Mouse (Mus musculus): ENCODE measurements around the gene Asl. TPM values are rescaled to one million over a fixed set of nuclear protein-coding genes. Genes with fewer than 3 reads are reported as not detected.

Gene Asl
- total and polyA plus RNA-seq, 3 experiments, result 15.8 to 26.7 TPM; not detected in 1

DNA sequence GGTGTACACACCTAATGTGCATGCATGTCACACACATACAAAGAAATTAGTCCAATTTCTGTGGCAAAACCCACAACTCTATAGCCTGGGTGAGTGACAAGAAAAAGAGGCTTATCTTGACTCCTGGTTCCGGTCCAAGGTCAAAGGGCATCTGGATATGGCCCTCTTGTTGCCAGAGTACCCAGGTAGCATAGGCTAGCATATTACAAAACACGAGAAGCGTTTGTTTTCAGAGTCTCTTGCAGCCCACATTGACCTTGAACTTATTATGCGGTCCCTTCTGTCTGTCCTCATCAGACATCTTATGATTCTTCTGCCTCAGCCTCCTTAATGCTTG lies 31.2 kb upstream of the Asl start:
- H3K27me3 ChIP-seq (ENCODE audit: control insufficient read depth in 1 of 2, insufficient read depth in 2 of 2, low read length in 2 of 2), result no peaks in the 10 kb centered on the region
- H3K27ac ChIP-seq (ENCODE audit: control insufficient read depth, low read depth, low read length), result no peak overlapping the region
- no peak overlapping the region for H3K4me3 ChIP-seq (ENCODE audit: control insufficient read depth in 1 of 2, insufficient read depth in 1 of 2, low read depth in 2 of 2, low read length in 2 of 2)
- no peaks in the 10 kb centered on the region for H3K79me2 ChIP-seq (ENCODE audit: control insufficient read depth, insufficient read depth, low read length, poor library complexity)
- no peak overlapping the region for H3K9ac ChIP-seq (ENCODE audit: control insufficient read depth, low read depth, low read length, poor library complexity, severe bottlenecking)
- no peak for DNase-seq (ENCODE audit: low read depth, low spot score)
- H3K36me3 ChIP-seq (ENCODE audit: control insufficient read depth in 1 of 2, insufficient read depth in 2 of 2, low read length in 2 of 2), result peaks cover 0 to 7% of the 10 kb centered on the region in 2 experiments; a peak in 2 of 4 replicates
- TF ChIP-seq TBP (IDR thresholded peaks at IDR 0.05; ENCODE audit: low read depth, low read length), result no peak
- TF ChIP-seq USF2 (IDR thresholded peaks at IDR 0.05; ENCODE audit: borderline replicate concordance in 1 of 2, insufficient read depth in 1 of 2, low read depth in 1 of 2, low read length in 2 of 2), result no peak
- TF ChIP-seq E2F4 (IDR thresholded peaks at IDR 0.05; ENCODE audit: borderline replicate concordance, low read depth, low read length), result no peak
- no peaks in the 10 kb centered on the region for H3K4me1 ChIP-seq (ENCODE audit: control insufficient read depth in 1 of 2, insufficient read depth in 2 of 2, low read length in 2 of 2)
- H3K9me3 ChIP-seq (replicated peaks; ENCODE audit: insufficient read depth, low read length), result no peaks in the 10 kb centered on the region

GRCm38 (mm10) chr5:130059413-130060328 lies 30.6 kb upstream of the Asl start:
- Histone ChIP-seq H3K4me1 (ENCODE audit: control insufficient read depth in 1 of 2, insufficient read depth in 2 of 2, low read length in 2 of 2) (no peaks in the 10 kb centered on the region), H3K9ac (ENCODE audit: control insufficient read depth, low read depth, low read length, poor library complexity, severe bottlenecking) (no peak overlapping the region), H3K27me3 (ENCODE audit: control insufficient read depth in 1 of 2, insufficient read depth in 2 of 2, low read length in 2 of 2) (no peaks in the 10 kb centered on the region), H3K79me2 (ENCODE audit: control insufficient read depth, insufficient read depth, low read length, poor library complexity) (no peaks in the 10 kb centered on the region), H3K9me3 (replicated peaks; ENCODE audit: insufficient read depth, low read length) (no peaks in the 10 kb centered on the region), H3K27ac (ENCODE audit: control insufficient read depth, low read depth, low read length) (no peak overlapping the region), H3K36me3 (ENCODE audit: control insufficient read depth in 1 of 2, insufficient read depth in 2 of 2, low read length in 2 of 2) (peaks cover 0 to 7% of the 10 kb centered on the region in 2 experiments; a peak in 2 of 4 replicates), H3K4me3 (ENCODE audit: control insufficient read depth in 1 of 2, insufficient read depth in 1 of 2, low read depth in 2 of 2, low read length in 2 of 2) (no peak overlapping the region)
- no peak for DNase-seq (ENCODE audit: low read depth, low spot score)
- TF ChIP-seq MXI1 (IDR thresholded peaks at IDR 0.05; ENCODE audit: low read depth, low read length) (no peak), POLR2AphosphoS5 (IDR thresholded peaks at IDR 0.05; ENCODE audit: borderline replicate concordance, low read depth, low read length) (no peak), MAZ (IDR thresholded peaks at IDR 0.05; ENCODE audit: low read depth, low read length) (no peak), ETS1 (IDR thresholded peaks at IDR 0.05; ENCODE audit: low read depth, low read length) (no peak), MAX (IDR thresholded peaks at IDR 0.05; ENCODE audit: low read length) (no peak), MAFK (IDR thresholded peaks at IDR 0.05; ENCODE audit: borderline replicate concordance, low read depth, low read length) (no peak), NELFE (IDR thresholded peaks at IDR 0.05; ENCODE audit: low read depth, low read length) (no peak), ZMIZ1 (IDR thresholded peaks at IDR 0.05; ENCODE audit: low read depth, low read length) (no peak), UBTF (IDR thresholded peaks at IDR 0.05; ENCODE audit: borderline replicate concordance, insufficient read depth, low read depth, low read length) (no peak), JUND (IDR thresholded peaks at IDR 0.05; ENCODE audit: low read depth, low read length) (no peak), E2F4 (IDR thresholded peaks at IDR 0.05; ENCODE audit: borderline replicate concordance, low read depth, low read length) (no peak), KAT2A (conservative IDR thresholded peaks at IDR 0.05; ENCODE audit: low read depth, low read length) (no peak), CHD1 (IDR thresholded peaks at IDR 0.05; ENCODE audit: low read depth, low read length) (no peak), POLR2A (IDR thresholded peaks at IDR 0.05; ENCODE audit: control insufficient read depth in 1 of 2, insufficient read depth in 1 of 2, low read depth in 1 of 2, low read length in 2 of 2, poor library complexity in 1 of 2) (no peak)
